Mouse (Mus musculus) testis, postnatal 10 days (tissue): Measurements from ENCODE around the gene Gm8257.
"Not testable (repeated sequence)": the region's sequence is repeated elsewhere in the genome, so short reads cannot be mapped to it uniquely, and the experiment has no call there.

ENCODE experiments used
- DNase-seq: peaks from one replicate; pipeline ENCODE4 v3.0.0; 2021; ENCODE audit warnings: low spot score

Gene Gm8257

DNA sequence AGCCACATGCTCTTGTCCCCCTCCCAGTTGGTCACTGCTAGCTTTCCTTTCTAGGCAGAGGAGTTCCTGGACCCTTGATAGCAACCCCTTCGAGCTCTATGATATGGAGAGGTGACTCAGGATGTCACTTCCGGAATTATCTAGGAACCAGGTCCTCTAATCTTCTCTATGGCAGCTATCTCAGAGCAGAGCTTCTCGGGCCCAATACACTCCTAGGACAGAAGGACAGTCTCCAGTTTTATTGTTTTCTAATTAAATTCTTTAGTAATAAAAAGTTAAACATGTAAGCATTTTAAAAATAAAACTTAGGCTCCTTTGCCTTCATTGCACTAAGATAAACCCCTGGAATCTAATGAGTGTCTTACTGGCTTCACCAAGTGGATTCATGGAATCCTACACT, at the start of gene Gm8257:
Gene Gm8257, minus strand, starts transcription at position 101 of the 400 bp plus-strand sequence.
- DNase-seq = not testable (repeated sequence)

DNA sequence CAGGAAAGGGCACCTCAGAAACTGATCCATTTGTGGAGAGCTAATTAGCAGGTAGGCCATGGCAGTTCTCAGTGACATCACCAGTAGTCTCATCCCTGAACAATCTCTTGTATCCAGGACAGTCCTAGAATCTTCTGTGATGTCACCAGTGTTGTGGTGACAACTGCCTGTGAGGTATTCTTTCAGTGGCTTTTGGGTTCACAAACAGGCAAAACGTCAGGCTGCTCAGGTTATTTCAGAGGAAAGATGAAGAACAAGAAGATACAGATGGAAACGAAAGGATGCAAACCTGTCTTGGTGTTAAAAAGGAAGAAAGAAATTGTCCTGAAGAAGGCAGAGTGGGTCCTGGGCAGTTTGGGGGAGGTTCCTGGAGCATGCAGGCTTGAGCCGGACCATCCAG, 44.0 kb upstream of the Gm8257 start, which contains the start of gene Gm8267:
Gene Gm8267, minus strand, starts transcription at position 101 of the 400 bp plus-strand sequence.
- no peak for DNase-seq

DNA sequence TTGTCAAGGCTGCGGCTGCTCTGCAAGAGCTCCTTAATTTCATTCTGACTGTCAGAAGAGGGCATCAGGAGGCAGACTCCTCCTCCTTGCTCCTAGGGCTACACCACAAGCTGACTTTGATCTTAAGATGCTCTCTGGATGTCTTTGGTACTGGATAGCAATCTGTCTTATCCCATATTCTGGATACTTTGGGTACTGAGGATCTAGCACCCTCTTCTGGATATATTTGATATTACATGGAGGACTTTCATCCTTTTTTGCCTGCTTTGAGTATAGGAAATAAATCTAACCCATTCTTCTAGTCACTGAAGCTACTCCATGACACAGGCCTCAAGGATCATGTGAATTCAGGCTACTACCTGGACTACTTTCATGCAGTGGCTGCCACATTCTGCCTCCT, 36.5 kb upstream of the Gm8257 start:
- not testable (repeated sequence) for DNase-seq

DNA sequence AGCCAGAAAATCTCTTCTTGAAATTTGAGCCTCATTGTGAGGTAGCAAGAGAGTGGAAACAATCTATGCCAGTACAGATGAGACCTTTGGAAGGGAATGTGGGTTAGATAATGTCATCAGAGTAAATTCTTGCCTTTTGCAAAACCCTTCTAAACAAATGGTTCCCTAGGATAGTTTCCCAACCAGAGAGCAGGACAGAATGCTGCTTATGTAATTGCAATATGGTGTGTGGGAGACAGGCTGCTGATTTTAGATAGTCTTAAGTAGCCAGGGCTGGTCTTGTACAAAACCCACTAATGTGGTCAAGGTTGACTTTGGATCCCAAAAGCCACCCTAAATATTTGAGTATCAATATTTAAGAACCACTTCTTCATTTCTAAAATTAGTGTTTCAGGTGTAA, 24.5 kb upstream of the Gm8257 start:
- not testable (repeated sequence) for DNase-seq

DNA sequence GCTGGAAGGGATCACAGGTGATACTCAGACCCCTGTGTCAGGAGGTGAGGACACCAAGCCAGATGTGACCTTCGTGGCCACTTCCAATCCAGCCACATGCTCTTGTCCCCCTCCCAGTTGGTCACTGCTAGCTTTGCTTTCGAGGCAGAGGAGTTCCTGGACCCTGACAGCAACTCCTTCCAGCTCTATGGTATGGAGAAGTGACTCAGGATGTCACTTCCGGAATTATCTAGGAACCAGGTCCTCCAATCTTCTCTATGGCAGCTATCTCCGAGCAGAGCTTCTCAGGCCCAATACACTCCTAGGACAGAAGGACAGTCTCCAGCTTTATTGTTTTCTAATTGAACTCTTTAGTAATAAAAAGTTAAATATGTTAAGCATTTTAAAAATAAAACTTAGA, 78.5 kb downstream of the Gm8257 start, which contains the start of gene Gm5624:
Gene Gm5624, minus strand, starts transcription at position 202 of the 400 bp plus-strand sequence.
- not testable (repeated sequence) for DNase-seq
